Mouse (Mus musculus): Measurements from ENCODE around the gene Vmn1r159.
"Not testable (repeated sequence)": the region's sequence is repeated elsewhere in the genome, so short reads cannot be mapped to it uniquely, and the experiment has no call there.

DNA sequence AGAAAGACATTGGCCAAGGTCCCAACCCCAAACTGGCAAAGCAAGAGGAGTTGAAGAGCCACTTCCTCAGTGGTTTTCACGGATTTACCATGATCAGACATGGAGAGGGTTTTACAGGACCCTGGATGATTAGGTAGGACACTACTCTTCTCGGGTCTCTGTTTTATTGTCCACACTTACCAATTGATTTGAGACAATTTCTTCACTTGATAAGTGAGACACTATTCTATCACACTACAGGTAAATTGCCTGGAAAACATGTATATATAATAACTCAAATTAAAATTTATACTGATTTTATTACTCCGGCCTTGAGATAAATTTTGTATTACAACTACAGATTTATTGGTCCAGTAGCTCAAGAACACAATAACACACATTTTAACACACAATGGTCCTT is at the start of gene Vmn1r159:
- not testable (repeated sequence) for TF ChIP-seq POLR2A (IDR thresholded peaks at IDR 0.05; ENCODE audit: insufficient read length, low read depth); TCF12 (IDR thresholded peaks at IDR 0.05; ENCODE audit: insufficient read depth, poor library complexity, severe bottlenecking); REST (IDR thresholded peaks at IDR 0.05; ENCODE audit: insufficient read depth, insufficient read length); MAX (IDR thresholded peaks at IDR 0.05; ENCODE audit: low read depth); USF1 (IDR thresholded peaks at IDR 0.05; ENCODE audit: low read depth); MYOG (IDR thresholded peaks at IDR 0.05; ENCODE audit: control insufficient read depth in 1 of 3, insufficient read depth in 1 of 3, insufficient read length in 2 of 3, low read depth in 2 of 3); CEBPB (IDR thresholded peaks at IDR 0.05; ENCODE audit: insufficient read depth, poor library complexity, severe bottlenecking)

Data from myocyte (in vitro differentiated cells).